Mouse (Mus musculus) layer of hippocampus, adult 6 months (tissue): ENCODE measurements around the gene Gm5244. TPM values are rescaled to one million over a fixed set of nuclear protein-coding genes. Genes with fewer than 3 reads are reported as not detected.

Source experiments
- long read RNA-seq, 2 experiments: library from polyadenylated mRNA; unstranded; transcript quantifications; one replicate each; pipeline ENCODE4 v2.0.0; 2019 to 2020
- polyA plus RNA-seq: library from polyadenylated mRNA; unstranded; fragments of <200 nt; fragmentation: Nextera tagmentation; gene quantifications from 2 replicates; pipeline ENCODE4 v1.2.3, GENCODE M21; 2021

Gm5244 gene
- not detected in 2 replicates for polyA plus RNA-seq
- long read RNA-seq, experiment 1 = 0 reads
- long read RNA-seq, experiment 2 = 0 reads

GRCm38 (mm10) chr19:12846382-12846781 is at the start of gene Gm5244:
TSS of gene Gm5244 (plus strand) at chr19:12846682.

GRCm38 (mm10) chr19:12856983-12857382 is 10.5 kb downstream of the Gm5244 start, which contains the start of gene Olfr1444:
TSS of gene Olfr1444 (plus strand) at chr19:12857283.

GRCm38 (mm10) chr19:12883555-12883954 is 37.1 kb downstream of the Gm5244 start, which contains the start of gene Olfr1445:
TSS of gene Olfr1445 (plus strand) at chr19:12883855.

GRCm38 (mm10) chr19:12893424-12893823 is 46.9 kb downstream of the Gm5244 start, which contains the start of gene Olfr1446:
TSS of gene Olfr1446 (minus strand) at chr19:12893524.

Other genes with a start within 250 kb of the Gm5244 start
- 0.18 TPM in 1 of 2 replicates, not detected in the other for gene Gm4952, start 246.7 kb upstream of the Gm5244 start, polyA plus RNA-seq
- 0.06 and 0.19 TPM in 2 replicates for gene Glyat, start 213.4 kb upstream of the Gm5244 start, polyA plus RNA-seq
- gene Olfr1442, start 176.2 kb upstream of the Gm5244 start, polyA plus RNA-seq = not detected in 2 replicates
- gene Olfr1443, start 168.6 kb upstream of the Gm5244 start, polyA plus RNA-seq = not detected in 2 replicates
- not detected in 2 replicates for gene Keg1, start 150.9 kb upstream of the Gm5244 start, polyA plus RNA-seq
- gene Cntf, start 81.0 kb upstream of the Gm5244 start, polyA plus RNA-seq = 2.7 and 2.9 TPM in 2 replicates
- 5.2 and 5.3 TPM in 2 replicates for gene Zfp91, start 50.6 kb upstream of the Gm5244 start, polyA plus RNA-seq
- 2.1 and 2.2 TPM in 2 replicates for gene Lpxn, start 50.5 kb upstream of the Gm5244 start, polyA plus RNA-seq
- gene Olfr1444, start 10.6 kb downstream of the Gm5244 start, polyA plus RNA-seq = not detected in 2 replicates
- not detected in 2 replicates for gene Olfr1445, start 37.2 kb downstream of the Gm5244 start, polyA plus RNA-seq
- not detected in 2 replicates for gene Olfr1446, start 46.8 kb downstream of the Gm5244 start, polyA plus RNA-seq
- gene Olfr1447, start 57.1 kb downstream of the Gm5244 start, polyA plus RNA-seq = not detected in 2 replicates
- not detected in 2 replicates for gene Olfr1448, start 77.7 kb downstream of the Gm5244 start, polyA plus RNA-seq
- not detected in 2 replicates for gene Olfr1449, start 84.2 kb downstream of the Gm5244 start, polyA plus RNA-seq
- gene Olfr1450, start 103.6 kb downstream of the Gm5244 start, polyA plus RNA-seq = not detected in 2 replicates
- not detected in 2 replicates for gene Olfr1451, start 148.3 kb downstream of the Gm5244 start, polyA plus RNA-seq
- gene Olfr1453, start 181.6 kb downstream of the Gm5244 start, polyA plus RNA-seq = not detected in 2 replicates
- not detected in 2 replicates for gene Olfr1454, start 213.9 kb downstream of the Gm5244 start, polyA plus RNA-seq